In genomic region chr2:156084541-156084940, GRCm38 (mm10) we compare ENCODE assay signal across 32 mouse cellular contexts. TPM values are rescaled to one million over a fixed set of nuclear protein-coding genes. Genes with fewer than 3 reads are reported as not detected.
"Had no signal": no experiment of that assay in that cellular context is flagged by ENCODE, and none has a peak within 500 bp of the region (broad histone marks: within the 10 kb centered on the region; RNA-seq: fewer than 3 reads in every experiment).

No protein-coding gene starts in this region.

- H3K4me3 ChIP-seq: heart, embryonic 10.5 days; heart, embryonic 13.5 days; heart, embryonic 15.5 days; hindbrain, embryonic 13.5 days; hindbrain, embryonic 15.5 days; kidney, embryonic 15.5 days; limb, embryonic 10.5 days; limb, embryonic 12.5 days; liver, embryonic 13.5 days; liver, embryonic 15.5 days had no signal

- H3K27ac ChIP-seq: heart, embryonic 10.5 days; heart, embryonic 13.5 days; heart, embryonic 15.5 days; hindbrain, embryonic 13.5 days; hindbrain, embryonic 15.5 days; hindbrain, postnatal 0 days; kidney, embryonic 15.5 days; kidney, postnatal 0 days; limb, embryonic 10.5 days; limb, embryonic 12.5 days; liver, embryonic 13.5 days; liver, embryonic 15.5 days had no signal

- DNase-seq: gastrocnemius, postnatal 14 days; gastrocnemius, postnatal 36 days; heart, adult 18-20 months; heart, postnatal 14 days; heart, postnatal 36 days; kidney, adult 11 months; kidney, postnatal 14 days; kidney, postnatal 36 days; layer of hippocampus, adult 9-11 months; layer of hippocampus, postnatal 36 days; liver; liver, embryonic 13.5 days had no signal

RNA-seq across cellular contexts. Expression of gene Spag4, which starts 19.6 kb away (rescaled TPM):
- total RNA-seq: gastrocnemius, postnatal 36 days had no signal

RNA-seq across cellular contexts. Expression of gene Fer1l4, which starts 31.8 kb away (rescaled TPM):
- total RNA-seq: gastrocnemius, adult 18-20 months; gastrocnemius, postnatal 14 days; gastrocnemius, postnatal 36 days; heart, adult 18-20 months; heart, adult 8-10 months; heart, postnatal 14 days; heart, postnatal 36 days; hematopoietic stem cell, adult 5-6 weeks; hindbrain, postnatal 0 days; layer of hippocampus, adult 18-20 months; layer of hippocampus, adult 8-10 months; layer of hippocampus, postnatal 14 days; layer of hippocampus, postnatal 36 days; left cerebral cortex, adult 18-20 months; left cerebral cortex, postnatal 14 days; left cerebral cortex, postnatal 36 days had no signal
